Mouse (Mus musculus) Patski (cell line): ENCODE data around the gene Ephx4. TPM values are rescaled to one million over a fixed set of nuclear protein-coding genes. Genes with fewer than 3 reads are reported as not detected.

Experiments
- ATAC-seq: fragments of 100-300 bp; one replicate; pipeline ENCODE4 v1.8.0; 2021
- CTCF ChIA-PET: fragments of 350-600 bp; sonication (Branson Sonifier 250); formaldehyde crosslinking; loops from one replicate; lab custom pipeline; 2022; ENCODE audit warnings: inconsistent platforms; lab: Charles Lee
- POLR2A ChIA-PET: fragments of 350-600 bp; sonication (Branson Sonifier 250); formaldehyde crosslinking; loops from one replicate; lab custom pipeline; 2022; ENCODE audit warnings: antibody characterized with exemption, inconsistent platforms; lab: Charles Lee
- DNase-seq: peaks from one replicate; pipeline ENCODE4 v3.0.0-alpha.2; 2011; ENCODE audit warnings: low read depth, low spot score
- H3K27me3 ChIP-seq: fragments of 371-371 bp; one replicate; pipeline ENCODE4 v1.5.1; 2021
- CTCF ChIP-seq: fragments of 100-300 bp; IDR thresholded peaks from one replicate; pipeline ENCODE4 v1.5.1; 2021
- in situ Hi-C: fragments of 300-500 bp; cut with MboI; formaldehyde crosslinking; loops from 3 replicates; pipeline ENCODE4 v1.11.1; 2018; ENCODE audit warnings: low pct_unique_long_range_greater_than_20kb, mixed read lengths
- polyA plus RNA-seq: library from polyadenylated mRNA; unstranded; gene quantifications from one replicate; pipeline ENCODE4 v1.2.3, GENCODE M21; 2021

Gene Ephx4
- polyA plus RNA-seq, 1 experiment from 2014 or later: 0.06 TPM

GRCm38 (mm10) chr5:107448784-107449183 lies 46.2 kb downstream of the Ephx4 start:
- no peaks in the 10 kb centered on the region for H3K27me3 ChIP-seq
- ATAC-seq: no peak
- ChIA-PET CTCF (interaction anchor here (2.1 to 4.0 kb wide), 2 partner anchors 9 to 10 kb away, joined by 7 to 11 read pairs; partner anchors contain the start of gene Btbd8), POLR2A (interaction anchor here (1.3 to 1.9 kb wide), 2 partner anchors 12 to 17 kb away, joined by 3 to 5 read pairs; no protein-coding TSS in a partner anchor)
- DNase-seq: no peak
- in situ Hi-C loops: no loop called here
- TF ChIP-seq CTCF: no peak

- ATAC-seq (no peak), DNase-seq (no peak)
- in situ Hi-C loops: no loop called here
- ChIA-PET POLR2A (interaction anchor here (0.6 to 1.9 kb wide), 4 partner anchors 11 to 828 kb away, joined by 3 to 5 read pairs (median 3); no protein-coding TSS in a partner anchor), CTCF (interaction anchor here (1.1 to 4.0 kb wide), 4 partner anchors 9 to 20 kb away, joined by 3 to 11 read pairs (median 5); partner anchors contain the start of gene Btbd8)
- H3K27me3 ChIP-seq: no peaks in the 10 kb centered on the region
- TF ChIP-seq CTCF: no peak
Measured at GRCm38 (mm10) chr5:107449620-107450019, 47.1 kb downstream of the Ephx4 start.

GRCm38 (mm10) chr5:107450299-107450698 lies 47.8 kb downstream of the Ephx4 start:
- ChIA-PET CTCF (interaction anchor here (1.1 to 4.0 kb wide), 4 partner anchors 8 to 20 kb away, joined by 3 to 11 read pairs (median 5); partner anchors contain the start of gene Btbd8), POLR2A (interaction anchor here (1.0 to 1.9 kb wide), 2 partner anchors 12 to 16 kb away, joined by 3 to 5 read pairs; no protein-coding TSS in a partner anchor)
- no peaks in the 10 kb centered on the region for H3K27me3 ChIP-seq
- no peak for ATAC-seq
- in situ Hi-C loops: no loop called here
- TF ChIP-seq CTCF: no peak
- DNase-seq: no peak

- ATAC-seq (no peak), DNase-seq (no peak)
- no peak for TF ChIP-seq CTCF
Measured at GRCm38 (mm10) chr5:107462147-107463076, 59.9 kb downstream of the Ephx4 start.

GRCm38 (mm10) chr5:107466501-107466900 lies 64.0 kb downstream of the Ephx4 start:
- ATAC-seq: no peak
- in situ Hi-C loops: no loop called here
- DNase-seq: no peak
- CTCF ChIA-PET: interaction anchor here (0.8 to 1.4 kb wide), 2 partner anchors 8 to 26 kb away, joined by 3 to 4 read pairs; no protein-coding TSS in a partner anchor
- POLR2A ChIA-PET: interaction anchor here (2.1 kb wide), 1 partner anchor 17 kb away, joined by 5 read pairs; no protein-coding TSS in a partner anchor
- H3K27me3 ChIP-seq: no peaks in the 10 kb centered on the region
- TF ChIP-seq CTCF: no peak

More at GRCm38 (mm10) chr5:107462147-107463076, 59.9 kb downstream of the Ephx4 start:
- ChIA-PET CTCF (interaction anchor here (1.2 kb wide), 1 partner anchor 30 kb away, joined by 3 read pairs; no protein-coding TSS in a partner anchor), POLR2A (no interaction called here)
- in situ Hi-C loops: no loop called here
- no peaks in the 10 kb centered on the region for H3K27me3 ChIP-seq

- ChIA-PET POLR2A (interaction anchor here (2.1 kb wide), 1 partner anchor 18 kb away, joined by 5 read pairs; no protein-coding TSS in a partner anchor), CTCF (interaction anchor here (1.4 kb wide), 1 partner anchor 27 kb away, joined by 4 read pairs; no protein-coding TSS in a partner anchor)
- DNase-seq (no peak), ATAC-seq (peak; percentile 46)
- H3K27me3 ChIP-seq: no peaks in the 10 kb centered on the region
- TF ChIP-seq CTCF: no peak
- in situ Hi-C loops: no loop called here
Measured at GRCm38 (mm10) chr5:107467098-107467497, 64.6 kb downstream of the Ephx4 start.

- H3K27me3 ChIP-seq: no peaks in the 10 kb centered on the region
- in situ Hi-C loops: no loop called here
- POLR2A ChIA-PET: no interaction called here
- peak; percentile 93 for ATAC-seq
- DNase-seq: peak; percentile 24
- TF ChIP-seq CTCF: no peak
- CTCF ChIA-PET: interaction anchor here (0.8 to 1.9 kb wide), 6 partner anchors 12 to 48 kb away, joined by 3 to 7 read pairs (median 3); no protein-coding TSS in a partner anchor
Measured at GRCm38 (mm10) chr5:107470600-107471329, 68.2 kb downstream of the Ephx4 start.

Other genes with a start within 250 kb of the Ephx4 start
- 35.6 TPM for gene Tgfbr3, start 113.1 kb upstream of the Ephx4 start, polyA plus RNA-seq
- gene Brdt, start 71.6 kb upstream of the Ephx4 start, polyA plus RNA-seq: 2.0 TPM
- gene Lpcat2b, start 28.8 kb downstream of the Ephx4 start, polyA plus RNA-seq: not detected
- 7.7 TPM for gene Btbd8, start 35.3 kb downstream of the Ephx4 start, polyA plus RNA-seq
- 0.32 TPM for gene Gm42669, start 104.9 kb downstream of the Ephx4 start, polyA plus RNA-seq
- 0.04 TPM for gene 1700028K03Rik, start 132.0 kb downstream of the Ephx4 start, polyA plus RNA-seq
- gene Rpap2, start 194.6 kb downstream of the Ephx4 start, polyA plus RNA-seq: 28.5 TPM
- gene Glmn, start 195.2 kb downstream of the Ephx4 start, polyA plus RNA-seq: 19.8 TPM